Mouse (Mus musculus): ENCODE results near the gene Zfp819.
"Not testable (repeated sequence)": the region's sequence is repeated elsewhere in the genome, so short reads cannot be mapped to it uniquely, and the experiment has no call there.

Zfp819 gene

GRCm38 (mm10) chr7:43643046-43643652 is 36.2 kb downstream of the Zfp819 start:
- no peak for DNase-seq (ENCODE audit: low read depth, low spot score)

GRCm38 (mm10) chr7:43652683-43653082 is 45.7 kb downstream of the Zfp819 start:
- no peak for DNase-seq (ENCODE audit: low read depth, low spot score)

- DNase-seq (ENCODE audit: low read depth, low spot score), result no peak
These were observed 47.5 kb downstream of the Zfp819 start for GRCm38 (mm10) chr7:43654519-43654918.

GRCm38 (mm10) chr7:43656232-43656631 is 49.3 kb downstream of the Zfp819 start:
- DNase-seq (ENCODE audit: low read depth, low spot score), result no peak

GRCm38 (mm10) chr7:43660002-43660401 is 53.0 kb downstream of the Zfp819 start, which contains the start of gene Siglece:
Gene Siglece, minus strand, starts transcription at chr7:43660161.
- DNase-seq (ENCODE audit: low read depth, low spot score), result no peak

GRCm38 (mm10) chr7:43662804-43663203 is 55.8 kb downstream of the Zfp819 start:
- no peak for DNase-seq (ENCODE audit: low read depth, low spot score)

GRCm38 (mm10) chr7:43667221-43667620 is 60.3 kb downstream of the Zfp819 start:
- not testable (repeated sequence) for DNase-seq (ENCODE audit: low read depth, low spot score)

Measured in brain, embryonic 18.5 days (tissue).